Mouse (Mus musculus) frontal cortex, postnatal 14 days (tissue): ENCODE results near the gene Ip6k3.
A peak's percentile ranks its signal among the peaks of the same experiment; 100 is the strongest.

Source experiments
- DNase-seq, 2 experiments: peaks; one replicate each; pipeline ENCODE4 v3.0.0; 2022; ENCODE audit warnings: low spot score in 2 of 2

The Ip6k3 gene

DNA sequence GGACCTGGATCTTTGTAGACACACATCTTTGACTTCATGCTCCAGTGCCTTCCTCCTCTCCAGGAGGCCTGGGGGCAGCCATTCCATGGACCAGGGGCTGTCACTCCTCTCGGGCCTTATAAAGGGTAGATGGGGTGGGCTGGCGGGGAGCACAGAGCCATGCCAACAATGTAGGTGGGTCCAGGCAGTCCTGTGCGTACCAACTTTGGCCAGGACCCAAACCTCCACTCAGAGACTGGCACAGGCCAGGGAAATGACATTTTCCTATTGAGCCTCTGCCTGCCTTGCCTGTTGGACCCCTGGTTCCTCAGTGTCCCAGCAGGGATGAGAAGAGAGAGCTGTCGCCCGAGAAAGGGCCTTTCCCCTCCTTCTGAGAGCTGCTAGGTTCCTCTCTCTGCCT lies 14.8 kb upstream of the Ip6k3 start:
- DNase-seq, result no peak

DNA sequence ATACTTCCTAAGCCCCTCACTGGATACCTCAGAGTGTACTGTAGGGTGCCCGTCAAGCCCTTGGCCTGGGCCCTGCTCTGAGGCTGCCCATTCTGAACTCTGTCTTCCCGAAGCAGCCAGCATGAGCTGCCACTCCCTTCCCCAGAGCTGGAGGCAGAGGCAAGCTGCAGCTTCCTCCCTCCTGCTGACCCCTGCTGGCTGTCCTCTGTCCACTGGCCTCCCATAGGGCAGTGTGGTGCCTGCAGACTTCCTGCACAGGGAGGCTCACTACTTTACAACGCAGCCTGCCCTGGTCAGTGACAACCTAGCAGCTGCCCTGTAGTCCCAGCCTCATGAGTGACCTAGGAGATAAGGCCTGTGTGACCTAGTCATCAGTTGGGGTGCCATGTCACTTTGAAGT lies 14.1 kb upstream of the Ip6k3 start:
- DNase-seq, result no peak

DNA sequence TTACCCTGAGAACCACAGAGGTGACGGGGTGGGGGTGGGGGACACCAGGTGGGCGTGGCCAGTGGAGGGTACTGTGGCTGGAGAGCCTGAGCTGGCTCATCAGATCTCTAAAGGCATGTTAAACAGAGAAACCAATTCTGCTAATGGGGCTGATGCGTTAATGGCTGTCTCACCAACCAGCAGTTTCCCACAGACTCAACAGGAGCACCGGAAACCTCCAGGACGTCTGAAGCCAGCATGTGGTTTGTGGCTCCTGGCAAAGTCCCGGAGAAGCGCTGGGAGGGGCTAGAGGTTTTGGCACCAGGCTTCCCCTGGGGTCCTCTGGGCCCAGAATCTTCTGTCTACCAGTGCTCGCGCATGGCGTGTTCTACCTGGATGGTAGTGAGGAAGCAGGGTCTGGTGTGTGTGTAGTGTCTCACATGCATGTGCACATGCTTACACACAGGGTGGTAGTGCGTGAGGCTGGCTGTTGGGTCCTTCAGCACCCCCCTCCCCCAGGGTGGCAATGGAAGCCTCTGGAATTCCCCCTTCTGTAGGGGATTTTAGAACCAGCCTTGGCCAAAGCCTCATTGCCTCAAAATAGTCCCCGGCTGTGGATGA lies 12.2 kb upstream of the Ip6k3 start:
- DNase-seq, result no peak

DNA sequence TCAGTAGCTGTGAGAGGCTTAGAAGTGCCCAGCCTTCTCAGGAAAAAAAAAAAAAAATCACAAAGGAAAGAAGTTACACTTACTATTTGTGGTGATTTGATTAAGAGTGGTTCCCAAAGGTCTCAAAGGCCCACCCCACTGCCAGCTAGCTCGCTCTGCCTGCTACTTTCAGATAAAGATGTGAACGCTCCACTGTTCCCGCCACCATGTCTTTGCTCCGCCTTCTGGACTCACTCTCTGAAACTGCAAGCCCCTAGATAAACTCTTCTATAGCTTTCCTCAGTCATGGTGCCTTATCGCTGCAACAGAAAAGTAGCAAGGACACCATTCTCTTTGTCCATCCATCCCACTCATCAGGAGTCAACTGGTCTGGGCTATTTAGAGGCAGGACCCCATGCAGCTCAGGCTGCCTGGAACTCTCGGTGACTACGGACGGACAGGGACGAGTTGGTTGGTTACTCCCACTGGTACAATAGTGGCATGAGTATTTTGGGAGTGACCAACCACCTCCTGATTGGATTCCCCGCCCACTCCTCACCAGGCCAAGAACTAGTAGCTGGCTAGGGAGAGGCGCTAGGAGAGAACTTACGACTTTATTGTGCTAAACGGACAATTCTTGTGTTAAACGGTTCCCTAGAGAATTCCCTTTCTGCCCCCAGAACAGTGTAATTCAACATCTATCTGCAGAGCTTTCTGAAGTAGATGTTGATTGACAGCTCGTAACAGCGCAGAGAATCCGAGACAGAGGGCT lies 11.0 kb upstream of the Ip6k3 start:
- DNase-seq, result no peak

DNA sequence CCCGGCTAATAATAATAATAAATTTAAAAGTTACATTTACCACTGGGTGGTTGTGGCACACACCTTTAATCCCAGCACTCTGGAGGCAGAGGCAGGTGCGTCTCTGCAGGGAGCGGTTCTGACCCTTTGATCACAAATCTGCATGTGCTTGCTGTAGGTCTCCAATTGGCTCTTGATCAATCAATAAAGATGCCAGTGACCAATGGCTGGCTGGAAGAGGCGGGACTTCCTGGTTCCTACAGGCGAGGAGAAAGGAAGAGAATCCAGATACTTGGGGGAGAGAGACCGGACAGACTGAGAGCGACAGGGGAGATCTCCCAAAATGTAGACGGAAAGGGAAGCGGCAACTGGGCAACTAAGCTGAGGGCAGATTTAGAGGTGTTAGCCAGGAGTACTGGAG lies 10.4 kb upstream of the Ip6k3 start:
- no peak for DNase-seq

DNA sequence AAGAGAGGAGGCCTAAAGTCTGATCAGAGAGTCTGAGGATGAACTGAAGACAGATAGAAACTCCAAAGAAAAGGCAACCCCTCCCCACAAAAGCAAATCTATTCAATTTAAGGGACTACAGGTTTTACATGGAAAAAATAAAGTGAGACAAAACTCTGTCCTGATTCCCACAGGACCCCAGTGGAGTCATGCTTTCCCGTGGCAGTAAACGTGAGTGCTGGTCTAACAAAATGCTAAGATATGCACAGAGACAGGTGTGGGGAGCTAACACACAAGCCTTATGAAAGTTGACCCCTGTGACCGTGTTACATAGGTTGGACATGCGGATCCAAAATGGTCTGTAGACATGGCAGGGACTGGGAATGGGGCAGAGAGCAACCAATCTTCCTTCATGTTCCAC lies 9.2 kb upstream of the Ip6k3 start:
- no peak for DNase-seq

DNA sequence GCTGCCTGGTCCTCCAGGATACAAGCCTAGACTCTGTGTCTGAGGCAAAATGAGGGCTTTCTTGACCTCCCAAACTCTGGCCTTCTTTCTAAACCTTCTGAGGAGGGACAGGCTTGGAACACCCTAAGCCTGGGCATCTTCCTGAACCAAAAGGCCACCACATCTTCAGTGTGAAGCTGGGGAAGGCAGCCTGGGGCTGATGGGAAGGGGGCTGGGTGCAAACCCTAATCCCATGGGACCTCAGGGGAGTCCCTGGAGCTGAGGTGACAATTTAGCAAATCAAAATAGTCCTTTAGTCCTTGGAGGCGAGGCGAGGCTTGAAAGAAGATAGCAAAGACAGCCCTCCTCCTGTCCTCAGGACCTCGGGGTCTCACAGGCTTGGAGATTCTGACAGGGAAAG lies 8.7 kb upstream of the Ip6k3 start:
- DNase-seq, result no peak

DNA sequence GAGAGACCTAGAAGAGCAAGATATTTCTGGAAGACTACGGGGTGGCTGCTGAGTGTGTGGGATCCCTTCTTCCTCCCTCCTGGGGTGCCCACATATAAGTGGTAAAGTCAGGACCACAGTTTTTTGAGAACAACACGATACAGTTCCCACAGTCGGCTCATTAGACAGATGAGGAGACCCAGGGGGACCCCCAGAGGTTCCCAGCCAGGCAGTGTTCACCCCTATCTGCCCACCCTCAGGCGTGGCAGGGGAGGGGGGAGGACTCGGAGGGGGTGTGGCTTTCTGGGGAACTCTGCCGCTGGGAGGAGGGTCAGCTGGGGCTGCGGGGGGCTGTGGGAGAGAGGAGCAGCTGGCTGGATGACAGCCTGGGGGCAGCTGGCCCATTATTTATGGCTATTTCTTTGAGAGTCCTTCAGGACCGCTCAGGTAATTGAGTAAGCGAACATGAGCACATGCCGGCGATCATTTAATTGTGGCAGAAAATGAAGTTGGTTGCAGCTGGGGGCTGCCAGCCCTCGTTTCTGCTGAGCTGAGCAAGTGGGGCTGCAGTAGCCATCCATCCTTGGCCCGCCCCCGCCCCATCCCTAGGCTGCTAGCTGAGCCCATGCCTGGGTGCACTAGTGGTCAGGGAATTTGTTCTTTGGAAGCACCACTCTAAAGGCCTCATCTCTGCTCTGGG lies 7.7 kb upstream of the Ip6k3 start:
- no peak for DNase-seq

DNA sequence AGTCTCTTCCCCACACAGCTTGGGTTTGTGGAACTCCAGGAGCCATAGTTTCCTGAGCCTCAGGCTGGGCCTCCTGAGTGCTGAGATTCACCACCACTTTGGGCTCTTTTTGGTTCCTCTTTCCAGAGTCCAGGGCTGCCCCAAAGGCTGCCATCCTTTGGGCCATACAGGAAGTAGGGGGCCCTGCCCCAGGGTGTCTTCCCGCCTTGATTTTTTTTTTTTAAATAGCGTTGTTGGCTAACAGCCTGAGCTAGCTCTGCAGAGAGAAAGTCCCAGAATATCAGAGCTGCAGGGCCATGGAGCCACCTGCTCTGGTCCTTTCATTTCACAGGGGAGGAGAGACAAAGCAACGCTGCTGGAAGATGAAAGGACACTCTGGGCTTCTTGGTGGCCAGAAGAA lies 6.1 kb upstream of the Ip6k3 start:
- DNase-seq, result no peak

DNA sequence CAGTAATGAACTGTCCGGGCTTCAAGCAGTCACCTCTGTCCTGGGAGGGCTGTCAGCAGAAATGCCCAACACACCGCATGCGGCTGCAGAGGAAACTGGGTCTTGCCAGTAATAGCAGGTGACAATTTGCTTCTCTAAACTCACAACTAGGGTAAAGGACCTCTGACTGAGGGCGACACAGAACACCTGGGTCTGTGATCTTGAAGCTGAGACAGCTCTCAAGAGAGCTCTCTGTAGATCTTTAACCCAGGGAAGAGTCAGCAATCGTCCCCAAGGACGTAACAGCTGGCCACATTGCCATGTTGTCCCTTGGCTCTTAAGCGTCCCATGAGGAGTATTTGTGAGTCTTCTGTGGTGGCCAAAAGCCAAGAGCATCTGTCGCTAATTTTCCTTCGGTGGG lies 4.9 kb upstream of the Ip6k3 start:
- no peak for DNase-seq

DNA sequence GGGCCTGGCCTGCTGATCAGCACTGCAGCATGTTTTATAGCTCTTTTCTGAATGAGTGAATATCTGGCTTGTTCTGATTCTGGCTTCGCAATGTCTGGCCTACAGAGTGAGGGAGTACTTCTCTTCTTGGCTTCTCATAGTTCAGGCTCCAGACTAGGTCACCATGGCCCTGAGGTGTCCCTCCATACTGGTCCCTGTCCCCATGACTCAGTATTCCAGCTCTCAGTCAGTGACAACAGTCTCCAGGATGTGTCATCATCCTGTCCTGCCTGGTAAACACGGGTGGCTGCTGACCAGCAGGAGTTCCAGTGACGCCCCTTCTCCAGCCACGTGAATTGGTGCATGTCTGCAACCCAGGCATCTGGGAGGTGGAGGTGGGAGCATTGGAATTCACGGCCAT lies 3.5 kb upstream of the Ip6k3 start:
- DNase-seq, result no peak

DNA sequence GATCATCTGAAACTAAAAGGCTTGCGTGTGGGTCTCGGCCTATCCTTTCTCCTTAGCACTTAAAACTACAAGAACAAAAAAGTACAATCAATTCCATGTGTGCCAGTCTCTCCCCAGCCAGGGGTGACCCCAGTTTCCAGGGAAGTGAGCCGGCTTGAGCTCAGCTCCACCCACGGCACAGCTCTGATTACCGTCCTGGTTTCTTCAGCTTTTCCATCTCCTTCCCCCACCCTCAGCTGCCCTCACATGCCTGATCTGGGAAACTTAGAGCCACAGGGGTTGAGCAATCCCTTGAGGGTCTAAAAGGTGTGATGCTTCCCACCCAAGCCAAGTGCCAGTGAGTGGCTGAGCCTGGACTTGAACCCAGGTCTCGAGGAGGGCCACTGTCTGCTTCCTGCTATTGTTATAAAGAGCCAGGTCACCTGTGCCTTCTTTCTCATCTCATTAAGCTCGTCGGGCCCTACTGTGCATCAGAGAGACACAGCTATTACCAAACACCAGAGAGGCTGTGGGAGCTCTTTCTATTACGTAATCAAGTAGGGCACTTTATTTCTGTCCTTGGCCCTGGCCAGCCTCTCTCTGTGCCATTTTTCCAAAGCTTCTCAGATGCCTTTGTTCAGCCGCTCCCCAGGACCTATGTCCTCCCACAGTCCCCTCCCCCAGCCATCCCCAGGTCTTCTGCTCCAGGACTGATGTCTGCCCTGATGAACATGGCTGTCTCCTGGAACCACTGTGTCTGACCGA lies 2.5 kb upstream of the Ip6k3 start:
- DNase-seq, result no peak

DNA sequence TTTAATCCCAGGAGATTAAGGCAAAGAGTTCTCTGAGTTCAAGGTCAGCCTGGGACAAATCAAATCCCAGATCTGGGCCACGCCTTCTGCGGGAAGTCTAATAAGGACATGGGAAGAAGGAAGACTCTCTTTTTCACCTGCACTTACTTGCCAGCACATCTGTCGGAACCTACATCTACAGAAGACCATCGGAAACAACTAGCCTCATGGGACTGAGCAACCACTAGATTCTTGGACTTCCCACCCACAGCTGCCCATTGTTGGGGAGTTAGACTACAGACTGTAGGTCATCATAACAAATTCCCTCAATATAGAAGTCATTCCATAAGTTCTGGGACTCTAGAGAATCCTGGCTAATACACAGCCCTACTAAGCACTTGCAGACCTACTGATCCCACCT lies 974 bp upstream of the Ip6k3 start:
- DNase-seq, result no peak

DNA sequence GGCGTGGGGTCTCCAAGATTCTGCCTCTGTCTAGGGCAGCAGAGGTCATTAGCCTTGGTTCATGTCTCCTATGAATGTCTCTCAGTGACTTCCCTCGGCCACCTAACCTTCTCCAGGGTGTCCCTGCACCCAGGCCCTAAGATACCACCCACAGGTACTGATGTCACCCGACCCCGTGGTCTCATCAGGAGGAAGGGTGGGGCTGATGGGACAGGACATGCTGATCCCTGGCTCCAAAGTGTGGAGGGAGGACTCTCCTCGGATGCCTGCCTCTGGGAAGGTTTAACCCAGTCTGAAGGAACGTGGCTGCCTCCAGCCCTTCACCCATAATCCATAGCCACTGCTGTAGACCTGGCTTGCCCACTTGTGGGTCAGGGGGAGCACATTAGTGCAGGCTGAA lies 694 bp downstream of the Ip6k3 start:
- no peak for DNase-seq

DNA sequence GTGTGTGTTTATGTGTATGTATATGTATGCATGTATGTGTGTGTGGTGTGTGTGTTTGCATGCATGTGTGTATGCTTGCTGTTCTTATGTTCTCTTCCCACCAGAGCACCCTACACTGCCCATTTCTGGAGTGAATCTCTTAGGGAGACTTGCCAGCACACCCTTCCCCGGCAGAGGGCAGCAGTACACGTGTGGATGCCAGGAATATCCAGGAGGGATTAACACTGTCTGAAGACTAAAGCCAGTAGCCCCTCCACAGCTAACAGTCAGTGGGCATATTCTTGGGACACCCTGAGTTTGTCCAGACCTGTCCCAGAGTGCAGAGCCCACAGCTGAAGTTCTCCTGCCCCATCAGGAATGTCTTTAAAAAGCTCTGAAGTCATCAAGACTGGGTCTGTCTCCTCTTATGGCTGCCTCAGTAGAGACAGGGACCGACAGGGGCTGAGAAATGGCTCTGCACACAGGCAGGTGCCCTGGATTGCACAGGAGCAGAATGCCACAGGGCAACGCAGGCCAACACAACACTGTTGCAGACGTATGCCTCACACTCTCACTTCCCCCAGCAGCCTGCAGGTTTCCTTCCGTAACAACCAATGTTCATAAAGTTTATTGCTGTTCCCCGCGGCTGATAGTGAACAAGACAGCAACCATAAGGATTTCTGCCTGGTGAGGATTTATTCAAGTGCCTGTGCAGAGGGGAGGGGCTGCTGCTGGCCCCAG lies 2.4 kb downstream of the Ip6k3 start:
- DNase-seq, result peak in 1 of 2 experiments; percentile 58

DNA sequence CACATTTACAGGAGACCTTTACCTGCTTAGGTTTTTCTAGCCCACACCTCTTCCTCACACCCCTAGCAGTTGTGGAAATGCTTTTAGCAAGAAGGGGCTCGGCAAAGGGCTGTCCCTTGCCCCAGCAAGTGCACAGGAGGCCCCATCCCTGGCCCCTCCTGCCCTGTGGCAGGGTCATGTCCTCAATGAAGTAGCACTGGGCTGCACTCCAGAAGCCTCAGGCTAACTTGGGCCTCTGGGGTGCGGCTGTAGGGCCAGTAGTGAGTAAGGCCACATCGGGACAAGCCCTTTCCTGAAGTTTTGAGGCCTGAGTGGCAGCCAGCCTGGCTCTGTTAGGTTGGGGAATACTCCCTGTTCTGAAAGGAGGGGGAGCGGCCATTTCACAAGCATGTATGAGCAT lies 6.7 kb downstream of the Ip6k3 start:
- no peak for DNase-seq

DNA sequence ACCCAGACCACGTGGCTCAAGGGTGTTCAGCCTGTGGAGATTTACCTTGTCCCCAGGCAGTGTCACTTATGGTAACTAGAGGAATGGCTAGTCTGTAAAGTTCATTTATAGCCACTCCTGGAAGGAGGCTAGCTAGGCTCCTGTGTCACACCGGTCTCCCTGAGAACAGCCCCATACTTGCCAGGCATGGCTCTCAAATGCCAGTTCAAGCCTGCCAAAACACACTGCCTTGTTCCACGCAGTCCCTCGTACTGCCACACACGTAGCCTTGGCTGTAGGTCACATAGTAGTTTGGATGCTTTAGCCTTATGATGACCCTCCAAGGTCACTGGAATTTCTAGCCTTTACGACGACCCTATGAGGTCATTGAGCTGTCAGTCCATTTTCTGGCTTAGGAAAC lies 8.4 kb downstream of the Ip6k3 start:
- no peak for DNase-seq

DNA sequence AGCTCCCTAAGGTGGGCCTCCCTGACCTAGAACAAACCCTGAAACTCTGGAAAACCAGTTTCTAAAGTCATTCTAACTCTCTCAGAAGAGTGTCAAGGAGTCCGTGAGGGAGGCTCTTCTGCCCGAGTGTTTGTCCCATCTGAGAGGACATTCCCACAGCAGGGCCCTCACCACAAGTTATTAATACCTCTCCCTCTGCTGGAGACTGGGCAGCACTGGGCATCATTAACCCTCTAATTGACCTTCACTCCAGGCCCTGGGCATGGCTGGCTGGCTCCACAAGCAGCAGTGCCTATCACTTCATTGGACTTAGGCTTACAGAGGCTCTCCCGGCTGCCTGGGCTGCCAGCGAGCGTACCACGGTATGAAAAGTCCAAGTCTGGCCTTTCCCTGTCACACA lies 9.2 kb downstream of the Ip6k3 start:
- DNase-seq, result no peak

DNA sequence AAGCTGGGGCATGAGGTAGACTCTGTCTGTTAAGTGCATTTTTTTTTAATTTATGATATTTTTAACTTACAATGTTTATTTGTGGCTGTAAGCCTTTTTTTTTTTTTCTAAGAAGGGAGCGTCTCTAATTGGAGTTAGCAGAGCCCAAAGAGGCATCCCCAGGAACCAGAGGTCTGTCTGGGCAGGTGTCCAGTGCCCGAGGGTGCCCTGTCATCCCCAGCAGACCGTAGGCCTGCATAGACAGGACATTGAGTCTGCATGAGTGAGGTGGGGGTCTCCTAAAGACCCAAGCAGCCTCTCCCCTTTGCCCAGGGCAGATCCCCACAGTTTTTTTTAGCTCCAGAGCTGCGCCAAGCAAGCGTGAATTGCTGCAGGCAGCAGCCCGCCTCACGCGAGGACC lies 11.8 kb downstream of the Ip6k3 start:
- DNase-seq, result no peak

DNA sequence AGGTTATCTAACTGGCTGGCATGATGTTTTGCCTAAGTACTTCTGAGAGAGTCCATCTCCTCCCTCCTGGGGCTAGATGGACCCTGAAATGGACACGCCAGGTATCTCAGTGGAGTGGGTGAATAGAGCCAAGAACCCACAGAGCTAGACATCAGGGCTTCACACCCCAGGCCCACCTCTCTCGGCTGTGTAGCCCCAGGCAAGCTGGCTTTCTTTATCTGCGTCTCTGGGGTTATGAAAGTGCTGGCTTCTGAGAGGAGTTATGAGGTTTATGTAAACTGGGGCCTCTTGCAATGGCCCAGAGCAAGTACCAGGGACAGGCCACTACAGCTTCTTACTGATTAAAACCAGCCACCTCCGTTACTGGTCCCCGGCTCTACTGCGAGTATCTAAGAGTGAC lies 12.7 kb downstream of the Ip6k3 start:
- DNase-seq, result no peak

DNA sequence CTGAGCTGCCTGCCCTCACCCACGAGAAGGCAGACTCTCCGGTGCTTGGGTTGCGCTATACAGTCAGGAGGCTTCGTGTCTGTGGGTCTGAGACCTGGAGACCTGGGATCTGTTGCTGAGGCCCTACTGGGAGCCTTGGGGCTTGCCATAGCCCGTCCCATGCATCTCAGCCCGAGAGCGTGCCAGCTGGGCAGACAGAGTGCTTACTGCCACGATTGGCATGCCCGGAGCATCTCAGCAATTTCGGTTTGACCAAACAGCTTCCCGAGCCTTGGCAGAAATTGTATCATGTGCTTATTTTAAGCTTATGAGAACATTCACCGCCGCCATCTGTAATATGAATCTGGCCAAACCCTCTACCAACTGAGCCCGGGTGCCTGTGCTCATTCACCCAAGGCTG lies 13.3 kb downstream of the Ip6k3 start:
- DNase-seq, result no peak

DNA sequence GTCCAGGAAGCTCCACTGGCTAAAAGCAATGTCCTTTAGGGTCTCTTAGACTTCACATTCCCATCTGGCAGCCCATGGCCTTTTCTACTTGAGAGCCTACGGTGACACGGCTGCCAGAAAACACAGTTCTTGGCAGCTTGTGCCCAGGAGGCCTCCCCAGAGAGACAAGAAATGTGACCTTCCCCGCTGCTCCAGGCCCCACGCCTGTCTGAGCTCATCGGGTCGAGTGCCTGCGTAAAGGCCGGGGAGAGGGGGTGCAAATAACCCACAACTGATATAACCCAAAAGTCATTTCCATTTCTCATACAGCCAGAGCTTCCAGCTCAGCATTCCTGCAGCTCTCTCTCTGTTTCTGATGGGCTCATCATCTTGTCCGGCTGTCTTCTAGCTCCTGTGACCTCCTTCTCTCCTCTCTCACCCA lies 13.8 kb downstream of the Ip6k3 start:
- DNase-seq, result no peak
